Mouse (Mus musculus): ENCODE data around the gene 4932415D10Rik.

Gene 4932415D10Rik

GRCm38 (mm10) chr10:82316482-82316881 lies at the start of gene 4932415D10Rik:
4932415D10Rik (minus strand) TSS chr10:82316582.
- DNase-seq (ENCODE audit: low read depth, low spot score) = no peak

GRCm38 (mm10) chr10:82361911-82362310 lies 45.5 kb upstream of the 4932415D10Rik start:
- DNase-seq (ENCODE audit: low read depth, low spot score) = no peak

DNA sequence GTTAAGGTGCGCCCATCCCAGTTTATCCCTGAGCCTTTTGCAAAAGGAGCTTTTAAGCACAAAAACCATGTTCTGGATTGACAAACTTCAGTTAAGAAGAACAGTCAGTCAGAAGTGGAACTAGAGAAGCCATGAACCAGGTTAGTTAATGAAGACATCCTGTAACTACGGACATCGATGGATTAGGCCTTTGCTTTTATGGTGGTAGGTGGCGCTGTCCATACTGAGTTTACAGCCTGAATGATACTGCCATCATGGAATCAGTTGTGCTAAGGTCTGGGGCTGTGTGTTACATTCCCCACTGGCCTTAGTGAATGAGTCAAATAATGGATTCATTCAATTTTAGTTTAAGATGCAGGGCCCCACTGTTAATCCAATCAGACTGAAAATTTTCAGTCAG lies 39.0 kb upstream of the 4932415D10Rik start:
- DNase-seq (ENCODE audit: low read depth, low spot score) = no peak

DNA sequence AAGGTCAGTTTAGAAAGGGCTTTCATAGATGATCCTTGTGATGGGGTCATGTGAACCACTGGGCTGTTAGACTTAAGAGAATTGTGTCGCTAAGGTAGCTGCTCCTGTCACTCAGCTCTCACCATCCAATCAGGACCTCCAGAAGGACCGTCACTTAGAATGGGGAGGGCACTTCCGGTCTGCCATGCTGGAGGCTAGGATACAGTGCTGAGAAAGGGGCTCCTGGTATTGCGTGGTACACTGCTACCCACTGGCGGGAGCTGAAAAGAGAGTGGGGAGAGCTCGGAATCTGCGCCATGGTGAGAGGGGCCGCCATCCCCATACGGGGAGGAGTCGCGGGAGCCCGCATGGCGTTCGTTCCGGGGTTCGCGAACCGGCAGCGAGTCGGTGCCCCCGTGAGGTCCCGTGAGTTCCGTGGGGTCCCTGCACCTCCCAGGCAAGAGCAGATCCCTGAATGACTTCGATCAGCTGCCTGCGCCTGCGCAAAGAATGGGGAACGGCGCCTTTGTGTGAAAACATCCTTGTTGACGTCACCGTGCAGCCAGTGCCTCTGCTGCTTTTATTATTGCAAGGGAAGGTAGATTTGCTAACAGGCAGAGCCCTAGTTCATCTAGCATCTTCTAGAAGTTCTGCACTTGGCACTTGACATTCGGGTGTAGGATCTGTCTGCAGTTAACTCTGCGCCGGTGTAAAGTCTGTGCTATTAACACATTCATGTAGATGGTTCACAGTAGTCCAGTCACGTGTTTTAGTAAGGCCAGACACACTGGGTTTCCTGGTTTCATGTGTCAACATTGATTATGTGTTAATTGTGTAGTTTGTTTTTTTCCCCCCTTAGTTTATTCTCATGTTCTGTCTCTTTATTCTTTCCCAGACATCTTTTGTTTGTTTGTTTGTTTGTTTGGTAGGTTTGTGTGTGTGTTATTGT lies 38.0 kb upstream of the 4932415D10Rik start, which contains the start of gene Gm4924:
TSS of gene Gm4924 (plus strand) at position 173 of the 928 bp plus-strand sequence.
- DNase-seq (ENCODE audit: low read depth, low spot score) = peak; percentile 26

DNA sequence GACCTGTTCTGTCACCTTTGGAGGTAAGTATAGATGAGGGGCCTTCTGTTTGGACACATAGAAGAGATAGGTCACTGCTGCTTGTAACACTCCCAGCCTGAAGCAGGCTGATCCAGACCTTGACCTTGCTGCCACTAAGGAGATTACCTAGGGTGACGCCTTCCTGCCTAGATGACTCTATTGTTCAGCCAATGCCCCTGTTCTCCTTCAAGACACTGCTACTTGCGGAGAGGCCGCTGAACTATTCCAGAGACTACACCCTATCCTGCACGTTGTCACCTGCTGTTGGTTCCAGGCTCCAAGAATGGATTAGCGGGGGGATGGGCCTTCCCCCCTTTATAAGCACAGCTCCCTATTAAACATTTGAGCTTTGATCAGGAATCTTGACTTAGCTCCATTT lies 13.4 kb upstream of the 4932415D10Rik start:
- DNase-seq (ENCODE audit: low read depth, low spot score) = no peak

DNA sequence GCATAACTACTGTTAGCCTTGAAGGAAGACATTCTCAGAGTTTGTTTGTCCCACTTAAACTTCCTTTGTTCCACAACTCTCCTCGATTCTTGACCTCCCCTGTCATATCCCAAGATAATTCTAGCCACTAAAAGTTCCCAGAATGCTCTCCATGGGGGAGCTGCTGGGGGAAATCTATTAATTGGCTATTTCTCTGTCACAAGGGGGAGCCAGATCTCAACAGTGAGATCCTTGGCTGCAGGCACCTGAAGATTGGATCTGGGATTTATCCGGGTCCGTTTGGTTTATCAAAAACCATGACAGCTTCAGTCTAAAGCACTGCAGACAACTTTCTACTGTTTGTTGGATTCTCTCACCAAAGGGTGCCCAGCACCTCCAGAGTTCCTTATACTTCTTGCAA lies 3.8 kb upstream of the 4932415D10Rik start:
- DNase-seq (ENCODE audit: low read depth, low spot score) = no peak

DNA sequence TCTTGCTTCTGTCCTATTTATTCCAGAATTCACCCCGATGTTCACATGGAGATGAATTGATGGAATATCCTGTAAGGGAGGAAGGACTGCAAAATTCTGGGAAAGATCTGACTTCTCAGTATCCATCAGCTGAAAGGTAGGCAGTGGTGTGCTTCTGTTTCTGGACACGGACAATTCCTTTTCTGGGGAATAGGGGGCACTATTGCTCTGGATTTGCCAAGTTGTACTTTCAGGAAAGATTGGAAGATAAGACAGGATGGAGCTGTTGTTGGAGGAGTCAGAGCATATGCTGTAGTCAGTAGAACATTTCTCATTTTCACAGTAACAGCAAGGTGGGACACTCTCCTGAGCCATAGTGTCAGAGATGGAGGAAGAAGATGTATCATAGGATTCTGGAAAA lies 19.9 kb downstream of the 4932415D10Rik start:
- no peak for DNase-seq (ENCODE audit: low read depth, low spot score)

GRCm38 (mm10) chr10:82257331-82257730 lies 59.1 kb downstream of the 4932415D10Rik start:
- DNase-seq (ENCODE audit: low read depth, low spot score) = no peak

DNA sequence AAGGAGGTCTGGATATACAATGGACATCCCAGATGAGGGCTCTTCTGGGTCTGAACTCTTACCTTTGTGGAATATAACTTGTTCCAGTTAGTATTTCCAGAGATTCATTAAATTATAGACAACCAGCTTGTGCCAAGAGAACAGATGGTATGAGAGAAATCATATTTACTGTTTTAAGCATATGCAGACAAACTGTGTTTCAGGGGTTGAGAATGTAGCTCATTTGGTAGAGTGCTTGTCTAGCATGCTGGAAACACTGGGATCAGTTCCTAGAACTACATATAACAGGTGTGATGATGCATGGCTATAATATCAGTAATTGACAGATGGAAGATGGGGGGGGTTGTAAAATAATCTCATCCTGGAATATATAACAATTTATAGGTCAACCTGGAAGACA lies 71.4 kb downstream of the 4932415D10Rik start:
- no peak for DNase-seq (ENCODE audit: low read depth, low spot score)

DNA sequence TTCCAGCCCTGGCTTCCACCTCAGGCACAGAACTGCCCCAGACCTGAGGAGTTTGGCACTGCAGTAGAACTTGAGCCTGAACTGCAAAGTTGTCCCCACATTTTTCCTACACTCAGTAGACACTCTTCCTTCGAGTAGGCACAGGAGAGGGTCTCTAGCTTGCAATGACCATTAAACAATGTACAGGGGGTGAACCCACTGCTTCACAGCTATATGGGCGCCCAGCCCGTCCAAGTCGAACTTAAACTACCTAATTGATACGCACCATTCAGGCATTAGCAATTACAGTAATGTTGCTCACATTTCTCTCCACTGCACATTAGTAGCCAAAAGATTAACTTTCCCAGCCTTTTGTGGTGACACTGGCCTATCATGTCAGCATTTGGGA lies 75.0 kb downstream of the 4932415D10Rik start:
- DNase-seq (ENCODE audit: low read depth, low spot score) = no peak

DNA sequence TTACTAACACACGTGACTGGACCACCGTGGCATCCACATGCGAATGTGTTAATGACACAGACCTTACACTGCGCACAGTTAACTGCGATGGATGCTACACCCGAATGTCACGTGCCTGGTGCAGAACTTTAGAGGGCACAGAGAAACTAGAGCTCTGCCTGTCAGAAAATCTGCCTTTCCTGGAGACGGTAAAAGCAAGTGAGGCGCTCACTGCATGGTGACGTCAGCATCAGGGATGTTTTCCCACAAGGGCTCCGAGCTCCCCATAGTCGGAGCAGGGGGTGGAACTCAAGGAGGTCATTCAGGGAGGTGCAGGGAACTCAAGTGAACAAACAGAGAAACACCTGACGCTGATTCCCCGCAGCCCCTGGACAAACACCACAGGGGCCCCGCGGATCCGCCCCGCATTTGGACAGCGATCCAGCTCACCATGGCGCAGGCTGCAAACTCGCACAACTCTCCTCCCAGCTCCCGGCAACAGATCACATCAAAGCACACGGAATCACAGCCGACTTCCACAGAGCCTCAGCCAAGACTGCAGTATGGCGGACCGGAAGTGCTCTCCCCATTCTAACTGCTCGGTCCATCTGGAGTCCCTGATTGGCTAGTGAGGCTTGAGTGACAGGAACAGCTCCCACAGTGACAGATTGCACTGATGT lies 75.5 kb downstream of the 4932415D10Rik start, which contains the start of gene Zfp938:
TSS of gene Zfp938 (minus strand) at position 539 of the 659 bp plus-strand sequence.
- no peak for DNase-seq (ENCODE audit: low read depth, low spot score)

Data from c-Kit-negative CD71-positive TER-119-positive erythroid progenitor cells, embryonic 14.5 days (primary cell).